Mouse (Mus musculus): ENCODE measurements around the gene Npepps.

GRCm38 (mm10) chr11:97310895-97311631, 30.6 kb upstream of the Npepps start:
- peak; percentile 24; the same call in 1 of the 2 replicates for TF ChIP-seq CTCF (IDR thresholded peaks at IDR 0.05; ENCODE audit: low read depth, low read length)
- TF ChIP-seq POLR2A (IDR thresholded peaks at IDR 0.05; ENCODE audit: extremely low read depth, insufficient read depth, low read length) = no peak

Measured in liver, adult 2 months (tissue).